Mouse (Mus musculus): ENCODE data around the gene 1700028J19Rik. TPM values are rescaled to one million over a fixed set of nuclear protein-coding genes. Genes with fewer than 3 reads are reported as not detected.
"Not testable (repeated sequence)": the region's sequence is repeated elsewhere in the genome, so short reads cannot be mapped to it uniquely, and the experiment has no call there.

Gene 1700028J19Rik
- polyA plus RNA-seq, 1 experiment from 2014 or later = 0.54 TPM

DNA sequence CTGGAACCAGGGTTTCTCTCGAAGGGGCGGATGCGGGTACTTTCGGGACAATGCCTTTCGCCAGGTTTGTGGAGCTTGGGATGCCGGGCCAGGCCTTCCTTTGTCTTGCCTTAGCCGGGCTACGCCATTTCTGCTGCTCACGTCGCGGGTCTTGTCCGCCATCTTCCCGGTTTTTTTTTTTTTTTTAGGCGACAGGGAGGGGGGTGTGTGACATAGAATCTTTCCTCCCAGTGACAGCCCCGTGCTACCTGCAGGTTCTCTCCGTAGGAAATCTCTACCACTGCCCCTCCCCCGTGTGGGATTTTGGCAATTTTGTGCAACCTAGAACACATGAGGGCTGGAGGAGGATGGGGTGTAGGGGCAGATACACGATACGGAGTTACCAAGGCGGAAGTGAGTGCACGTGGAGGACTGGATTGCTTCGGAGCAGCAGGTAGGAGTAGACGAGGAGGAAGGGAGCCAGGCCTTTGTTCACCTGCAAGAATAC, 532 bp upstream of the 1700028J19Rik start:
- ATAC-seq (peak; percentile 48), DNase-seq (no peak)
- peaks cover 17% of the 10 kb centered on the region for H3K36me3 ChIP-seq (replicated peaks; ENCODE audit: insufficient read depth, low read length)
- peak overlapping the region; percentile 81 for H3K27ac ChIP-seq (ENCODE audit: low read depth)
- peak overlapping the region; percentile 84 for H3K9ac ChIP-seq (replicated peaks)
- TF ChIP-seq EP300 (IDR thresholded peaks at IDR 0.05; ENCODE audit: low read depth) (no peak), CTCF (IDR thresholded peaks at IDR 0.05; ENCODE audit: low read depth) (no peak)
- H3K9me3 ChIP-seq (ENCODE audit: low read length) = no peaks in the 10 kb centered on the region
- H3K4me1 ChIP-seq (ENCODE audit: insufficient read depth) = peaks cover 18% of the 10 kb centered on the region
- H3K4me3 ChIP-seq (ENCODE audit: low read depth, low read length) = peak overlapping the region; percentile 84
- H3K27me3 ChIP-seq (ENCODE audit: insufficient read depth, low read length) = no peaks in the 10 kb centered on the region
- H3K4me2 ChIP-seq (ENCODE audit: low read depth, low read length) = peak overlapping the region; percentile 88
- under 1% methylated on average over 23 of the region's 23 CpGs for WGBS (ENCODE audit: insufficient replicate concordance)

DNA sequence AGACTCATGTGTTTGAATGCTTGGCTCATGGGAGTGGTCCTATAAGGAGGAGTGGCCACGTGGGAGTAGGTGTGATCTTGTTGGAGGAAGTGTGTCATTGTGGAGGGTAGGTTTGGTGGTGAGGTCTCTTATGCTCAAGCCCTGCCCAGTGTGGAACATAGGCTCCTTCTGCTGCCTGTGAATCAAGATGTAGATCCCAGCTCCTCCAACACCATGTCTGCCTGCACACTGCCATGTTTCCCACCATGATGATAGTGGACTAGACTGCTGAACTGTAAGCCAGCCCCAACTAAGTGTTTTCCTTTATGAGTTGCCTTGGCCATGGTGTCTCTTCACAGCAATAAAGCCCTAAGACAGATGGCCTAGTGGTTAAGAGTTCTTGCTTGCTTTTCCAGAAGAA, 2.4 kb downstream of the 1700028J19Rik start:
- ATAC-seq = no peak
- Histone ChIP-seq H3K4me2 (ENCODE audit: low read depth, low read length) (no peak overlapping the region), H3K9ac (replicated peaks) (no peak overlapping the region), H3K27me3 (ENCODE audit: insufficient read depth, low read length) (no peaks in the 10 kb centered on the region), H3K4me1 (ENCODE audit: insufficient read depth) (peaks cover 18% of the 10 kb centered on the region), H3K9me3 (ENCODE audit: low read length) (no peaks in the 10 kb centered on the region), H3K36me3 (replicated peaks; ENCODE audit: insufficient read depth, low read length) (peaks cover 2% of the 10 kb centered on the region), H3K4me3 (ENCODE audit: low read depth, low read length) (no peak overlapping the region), H3K27ac (ENCODE audit: low read depth) (no peak overlapping the region)
- TF ChIP-seq EP300 (IDR thresholded peaks at IDR 0.05; ENCODE audit: low read depth) (no peak), CTCF (IDR thresholded peaks at IDR 0.05; ENCODE audit: low read depth) (no peak)
- WGBS (ENCODE audit: insufficient replicate concordance) = 40% methylated on average over 1 of the region's 1 CpGs
- no peak for DNase-seq

DNA sequence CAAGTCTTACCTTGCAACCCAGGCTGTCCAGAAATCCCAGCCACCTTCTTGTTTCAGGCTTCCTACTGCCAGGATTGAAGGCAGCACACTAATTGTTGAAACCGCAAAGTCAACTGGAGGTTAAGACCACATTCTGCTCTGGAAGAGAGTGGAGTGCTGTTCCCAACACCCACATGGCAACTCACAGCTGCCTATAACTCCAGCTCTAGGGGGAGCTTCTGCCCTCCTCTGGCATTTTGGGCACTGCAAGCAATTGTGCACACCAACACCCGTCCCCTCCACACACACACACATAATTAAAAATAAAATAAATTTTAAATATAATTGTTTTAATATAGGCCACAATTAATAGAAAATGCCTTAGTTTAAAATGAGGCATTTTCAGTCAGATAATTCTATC, 5.3 kb downstream of the 1700028J19Rik start:
- ATAC-seq = no peak
- peaks cover 10% of the 10 kb centered on the region for H3K4me1 ChIP-seq (ENCODE audit: insufficient read depth)
- no peak for DNase-seq
- no peaks in the 10 kb centered on the region for H3K9me3 ChIP-seq (ENCODE audit: low read length)
- H3K4me3 ChIP-seq (ENCODE audit: low read depth, low read length) = no peak overlapping the region
- 51% methylated on average over 2 of the region's 2 CpGs for whole genome bisulfite sequencing (ENCODE audit: insufficient replicate concordance)
- H3K9ac ChIP-seq (replicated peaks) = no peak overlapping the region
- no peak overlapping the region for H3K4me2 ChIP-seq (ENCODE audit: low read depth, low read length)
- no peaks in the 10 kb centered on the region for H3K36me3 ChIP-seq (replicated peaks; ENCODE audit: insufficient read depth, low read length)
- H3K27ac ChIP-seq (ENCODE audit: low read depth) = no peak overlapping the region
- TF ChIP-seq EP300 (IDR thresholded peaks at IDR 0.05; ENCODE audit: low read depth) = no peak
- no peak for TF ChIP-seq CTCF (IDR thresholded peaks at IDR 0.05; ENCODE audit: low read depth)
- no peaks in the 10 kb centered on the region for H3K27me3 ChIP-seq (ENCODE audit: insufficient read depth, low read length)

DNA sequence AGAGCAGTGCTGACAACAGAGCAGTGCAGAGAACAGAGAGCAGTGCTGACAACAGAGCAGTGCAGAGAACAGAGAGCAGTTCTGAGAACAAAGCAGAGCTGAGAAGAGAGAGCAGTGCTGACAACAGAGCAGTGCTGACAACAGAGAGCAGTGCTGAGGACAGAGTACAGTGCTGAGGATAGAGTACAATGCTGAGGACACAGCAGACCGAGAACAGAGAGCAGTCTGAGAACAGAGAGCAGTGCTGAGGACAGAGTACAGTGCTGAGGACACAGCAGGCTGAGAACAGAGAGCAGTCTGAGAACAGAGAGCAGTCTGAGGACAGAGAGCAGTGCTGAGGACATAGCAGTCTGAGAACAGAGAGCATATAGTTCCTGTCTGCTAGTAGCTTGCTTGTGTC, 5.8 kb downstream of the 1700028J19Rik start:
- H3K9ac ChIP-seq (replicated peaks) = no peak overlapping the region
- 15% methylated on average over 1 of the region's 1 CpGs for WGBS (ENCODE audit: insufficient replicate concordance)
- ATAC-seq = no peak
- peaks cover 8% of the 10 kb centered on the region for H3K4me1 ChIP-seq (ENCODE audit: insufficient read depth)
- no peak overlapping the region for H3K4me2 ChIP-seq (ENCODE audit: low read depth, low read length)
- no peak for DNase-seq
- H3K36me3 ChIP-seq (replicated peaks; ENCODE audit: insufficient read depth, low read length) = no peaks in the 10 kb centered on the region
- H3K9me3 ChIP-seq (ENCODE audit: low read length) = no peaks in the 10 kb centered on the region
- no peaks in the 10 kb centered on the region for H3K27me3 ChIP-seq (ENCODE audit: insufficient read depth, low read length)
- no peak overlapping the region for H3K4me3 ChIP-seq (ENCODE audit: low read depth, low read length)
- H3K27ac ChIP-seq (ENCODE audit: low read depth) = no peak overlapping the region
- TF ChIP-seq CTCF (IDR thresholded peaks at IDR 0.05; ENCODE audit: low read depth) (no peak), EP300 (IDR thresholded peaks at IDR 0.05; ENCODE audit: low read depth) (no peak)

DNA sequence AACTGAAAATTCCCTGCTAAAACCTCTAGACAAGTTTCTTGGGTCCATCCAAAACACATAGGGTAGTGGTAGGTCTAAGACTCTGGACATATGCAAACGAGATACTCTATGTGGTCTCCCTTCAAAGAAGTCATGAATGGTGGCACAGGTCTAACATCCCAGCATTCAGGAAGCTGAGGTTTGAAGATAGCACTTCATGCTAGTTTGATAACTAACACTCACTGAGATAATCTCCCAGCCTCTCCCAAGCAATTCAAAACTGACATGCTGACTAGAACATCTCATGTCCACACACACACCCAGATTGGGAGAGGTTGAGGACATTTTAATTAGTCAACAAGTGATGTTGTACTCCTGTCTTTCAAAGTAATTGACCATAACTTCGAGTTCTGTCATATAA, 6.6 kb downstream of the 1700028J19Rik start:
- Histone ChIP-seq H3K27me3 (ENCODE audit: insufficient read depth, low read length) (no peaks in the 10 kb centered on the region), H3K4me2 (ENCODE audit: low read depth, low read length) (no peak overlapping the region), H3K36me3 (replicated peaks; ENCODE audit: insufficient read depth, low read length) (no peaks in the 10 kb centered on the region), H3K4me3 (ENCODE audit: low read depth, low read length) (no peak overlapping the region), H3K27ac (ENCODE audit: low read depth) (no peak overlapping the region), H3K4me1 (ENCODE audit: insufficient read depth) (peaks cover under 1% of the 10 kb centered on the region; the same call in 1 of the 2 replicates), H3K9ac (replicated peaks) (no peak overlapping the region), H3K9me3 (ENCODE audit: low read length) (no peaks in the 10 kb centered on the region)
- no peak for DNase-seq
- WGBS (ENCODE audit: insufficient replicate concordance) = 44% methylated on average over 2 of the region's 2 CpGs
- no peak for ATAC-seq
- no peak for TF ChIP-seq CTCF (IDR thresholded peaks at IDR 0.05; ENCODE audit: low read depth)
- TF ChIP-seq EP300 (IDR thresholded peaks at IDR 0.05; ENCODE audit: low read depth) = no peak

DNA sequence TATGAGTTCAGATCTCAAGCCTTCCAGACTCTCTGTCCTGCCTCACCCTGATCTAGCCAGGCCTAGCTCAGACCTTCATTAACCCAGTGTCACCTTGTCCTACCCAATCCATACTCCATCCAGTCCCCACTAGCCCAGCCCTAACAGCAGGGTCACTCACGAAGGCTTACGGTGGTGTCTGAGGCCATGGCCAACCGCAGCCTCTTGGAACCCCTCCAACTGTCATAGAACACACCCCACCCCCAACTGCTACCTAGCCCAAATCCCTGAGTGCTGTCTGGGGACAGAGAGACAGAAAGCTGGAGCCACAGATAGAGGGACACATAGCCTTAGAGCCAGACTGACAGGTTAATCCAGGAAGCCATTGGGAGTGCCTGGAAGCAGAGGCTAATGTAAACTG, 10.6 kb downstream of the 1700028J19Rik start, which contains the start of gene Gm36864:
Gene Gm36864 (plus strand): TSS at position 269 of the 400 bp plus-strand sequence.
- no peaks in the 10 kb centered on the region for H3K9me3 ChIP-seq (ENCODE audit: low read length)
- TF ChIP-seq EP300 (IDR thresholded peaks at IDR 0.05; ENCODE audit: low read depth) = no peak
- TF ChIP-seq CTCF (IDR thresholded peaks at IDR 0.05; ENCODE audit: low read depth) = no peak
- H3K27ac ChIP-seq (ENCODE audit: low read depth) = no peak within 1 kb of the TSS
- H3K4me1 ChIP-seq (ENCODE audit: insufficient read depth) = no peaks in the 10 kb centered on the region
- no peaks in the 10 kb centered on the region for H3K36me3 ChIP-seq (replicated peaks; ENCODE audit: insufficient read depth, low read length)
- no peak within 1 kb of the TSS for H3K9ac ChIP-seq (replicated peaks)
- 56% methylated on average over 3 of the region's 3 CpGs for WGBS (ENCODE audit: insufficient replicate concordance)
- H3K27me3 ChIP-seq (ENCODE audit: insufficient read depth, low read length) = no peaks in the 10 kb centered on the region
- H3K4me3 ChIP-seq (ENCODE audit: low read depth, low read length) = no peak within 1 kb of the TSS
- ATAC-seq (no peak), DNase-seq (no peak)
- no peak within 1 kb of the TSS for H3K4me2 ChIP-seq (ENCODE audit: low read depth, low read length)

DNA sequence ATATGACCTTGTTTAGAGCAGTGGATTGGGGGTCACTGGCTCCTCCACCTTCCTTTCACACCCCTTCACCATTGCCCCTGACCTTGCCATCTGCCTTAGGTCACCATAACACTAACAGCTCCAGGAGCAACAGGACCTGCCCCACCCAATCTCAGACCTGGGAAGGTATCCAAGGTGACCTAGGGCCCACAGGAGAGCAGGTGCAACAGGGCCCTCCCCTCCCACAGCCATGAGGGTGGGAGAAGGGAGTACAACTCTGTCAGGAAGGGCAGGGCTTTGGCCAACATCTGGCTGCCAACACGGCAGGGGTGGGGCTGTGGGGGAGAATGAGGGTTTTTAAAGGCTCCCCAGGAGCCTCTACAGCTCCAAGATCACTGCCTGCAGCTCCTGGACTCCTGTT, 21.4 kb downstream of the 1700028J19Rik start, which contains the start of gene Klk1:
Gene Klk1 (plus strand): TSS at position 285 of the 400 bp plus-strand sequence.
- H3K9ac ChIP-seq (replicated peaks) = no peak within 1 kb of the TSS
- no peaks in the 10 kb centered on the region for H3K36me3 ChIP-seq (replicated peaks; ENCODE audit: insufficient read depth, low read length)
- H3K4me1 ChIP-seq (ENCODE audit: insufficient read depth) = no peaks in the 10 kb centered on the region
- TF ChIP-seq EP300 (IDR thresholded peaks at IDR 0.05; ENCODE audit: low read depth) (no peak), CTCF (IDR thresholded peaks at IDR 0.05; ENCODE audit: low read depth) (no peak)
- H3K4me2 ChIP-seq (ENCODE audit: low read depth, low read length) = no peak within 1 kb of the TSS
- H3K4me3 ChIP-seq (ENCODE audit: low read depth, low read length) = no peak within 1 kb of the TSS
- no peaks in the 10 kb centered on the region for H3K9me3 ChIP-seq (ENCODE audit: low read length)
- 33% methylated on average over 1 of the region's 1 CpGs for WGBS (ENCODE audit: insufficient replicate concordance)
- H3K27ac ChIP-seq (ENCODE audit: low read depth) = no peak within 1 kb of the TSS
- ATAC-seq (no peak), DNase-seq (no peak)
- H3K27me3 ChIP-seq (ENCODE audit: insufficient read depth, low read length) = no peaks in the 10 kb centered on the region

DNA sequence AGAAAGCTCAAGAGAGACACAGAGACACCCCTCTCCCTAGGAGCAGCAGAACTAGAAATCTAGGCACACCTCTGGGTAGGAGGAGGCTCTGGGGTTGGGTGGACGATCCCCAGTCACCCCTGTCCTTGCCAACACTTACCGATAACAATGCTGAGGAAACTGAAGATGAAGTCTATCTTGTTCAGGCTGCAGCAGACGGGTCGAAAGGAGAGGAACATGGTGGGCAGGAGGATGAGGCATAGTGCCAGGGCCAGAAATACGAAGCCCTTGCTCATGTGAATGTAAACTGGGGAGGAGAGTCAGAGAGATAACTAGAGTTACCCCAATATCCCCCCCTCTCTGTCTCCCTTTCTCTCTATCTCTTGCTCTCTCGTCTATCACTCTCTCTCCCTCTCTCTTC, 24.2 kb downstream of the 1700028J19Rik start:
- not testable (repeated sequence) for H3K27ac ChIP-seq (ENCODE audit: low read depth); DNase-seq

DNA sequence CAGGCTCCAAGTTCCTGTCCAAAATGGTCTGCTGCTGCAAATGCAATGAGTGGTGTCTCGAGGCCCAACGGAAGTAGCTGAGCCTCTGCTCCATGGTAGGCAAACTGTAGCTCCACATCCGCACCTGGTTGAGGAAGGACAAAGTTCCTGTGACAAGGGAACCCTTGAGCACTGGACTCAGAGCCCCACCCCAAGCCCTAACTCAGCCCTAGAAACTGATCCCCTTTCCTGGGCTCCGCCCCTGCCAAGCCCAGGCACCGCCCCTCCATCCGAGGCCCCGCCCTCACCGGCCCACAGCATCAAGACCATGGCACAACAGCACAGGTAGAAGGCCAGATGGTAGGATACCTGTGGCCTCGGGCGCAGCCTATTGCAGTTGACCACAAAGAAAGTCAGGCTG, 24.9 kb downstream of the 1700028J19Rik start:
- H3K4me3 ChIP-seq (ENCODE audit: low read depth, low read length); ATAC-seq; H3K36me3 ChIP-seq (replicated peaks; ENCODE audit: insufficient read depth, low read length); H3K4me2 ChIP-seq (ENCODE audit: low read depth, low read length); H3K4me1 ChIP-seq (ENCODE audit: insufficient read depth); H3K9me3 ChIP-seq (ENCODE audit: low read length); H3K27me3 ChIP-seq (ENCODE audit: insufficient read depth, low read length); H3K27ac ChIP-seq (ENCODE audit: low read depth); H3K9ac ChIP-seq (replicated peaks); DNase-seq: not testable (repeated sequence)
- WGBS (ENCODE audit: insufficient replicate concordance) = 65% methylated on average over 8 of the region's 10 CpGs

More for the DNA sequence above, 24.2 kb downstream of the 1700028J19Rik start:
- ATAC-seq; H3K36me3 ChIP-seq (replicated peaks; ENCODE audit: insufficient read depth, low read length); H3K9me3 ChIP-seq (ENCODE audit: low read length); H3K27me3 ChIP-seq (ENCODE audit: insufficient read depth, low read length); H3K4me2 ChIP-seq (ENCODE audit: low read depth, low read length); H3K4me1 ChIP-seq (ENCODE audit: insufficient read depth); H3K4me3 ChIP-seq (ENCODE audit: low read depth, low read length); H3K9ac ChIP-seq (replicated peaks): not testable (repeated sequence)
- WGBS (ENCODE audit: insufficient replicate concordance) = 53% methylated on average over 6 of the region's 6 CpGs
